Mouse (Mus musculus) stomach, postnatal 0 days (tissue): ENCODE measurements around the gene Rgs3.

ENCODE experiments used
- CTCF ChIP-seq: IDR thresholded peaks from 2 replicates; pipeline ENCODE4 v1.5.1; 2016; ENCODE audit warnings: antibody characterized with exemption, low read depth, mild to moderate bottlenecking, moderate library complexity
- EP300 ChIP-seq: optimal IDR thresholded peaks from 2 replicates; pipeline ENCODE3; 2016; ENCODE audit warnings: antibody characterized with exemption

GRCm38 (mm10) chr4:62596051-62596450 lies 36.4 kb downstream of the Rgs3 start:
- TF ChIP-seq CTCF (no peak), EP300 (no peak)
